Mouse (Mus musculus): ENCODE data around the gene Satb2. TPM values are rescaled to one million over a fixed set of nuclear protein-coding genes. Genes with fewer than 3 reads are reported as not detected.

Satb2 gene
- polyA plus RNA-seq, 1 experiment from 2014 or later = 1.2 TPM

DNA sequence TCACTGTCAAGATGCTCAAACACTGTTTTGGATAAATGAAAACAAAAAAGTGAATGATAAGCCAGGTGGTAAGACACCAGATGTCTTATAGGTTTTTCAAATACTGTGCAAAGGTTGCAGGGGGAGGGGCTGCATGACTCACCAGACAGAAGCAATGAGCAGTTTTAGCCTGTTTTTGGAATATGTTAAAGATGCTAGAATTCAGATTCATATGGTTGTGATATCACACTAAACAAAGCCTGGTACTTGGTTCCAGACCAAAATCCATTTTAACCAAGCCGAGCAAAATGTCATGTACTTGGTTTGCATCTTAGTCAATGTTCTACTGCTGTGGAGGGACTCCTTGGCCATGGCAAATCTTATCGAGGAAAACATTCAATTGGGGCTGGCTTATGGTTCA is 227.8 kb downstream of the Satb2 start:
- no peak for DNase-seq (ENCODE audit: low spot score, missing footprints)
- 84% methylated on average over 2 of the region's 2 CpGs for WGBS
- ATAC-seq (ENCODE audit: low FRiP score) = no peak

DNA sequence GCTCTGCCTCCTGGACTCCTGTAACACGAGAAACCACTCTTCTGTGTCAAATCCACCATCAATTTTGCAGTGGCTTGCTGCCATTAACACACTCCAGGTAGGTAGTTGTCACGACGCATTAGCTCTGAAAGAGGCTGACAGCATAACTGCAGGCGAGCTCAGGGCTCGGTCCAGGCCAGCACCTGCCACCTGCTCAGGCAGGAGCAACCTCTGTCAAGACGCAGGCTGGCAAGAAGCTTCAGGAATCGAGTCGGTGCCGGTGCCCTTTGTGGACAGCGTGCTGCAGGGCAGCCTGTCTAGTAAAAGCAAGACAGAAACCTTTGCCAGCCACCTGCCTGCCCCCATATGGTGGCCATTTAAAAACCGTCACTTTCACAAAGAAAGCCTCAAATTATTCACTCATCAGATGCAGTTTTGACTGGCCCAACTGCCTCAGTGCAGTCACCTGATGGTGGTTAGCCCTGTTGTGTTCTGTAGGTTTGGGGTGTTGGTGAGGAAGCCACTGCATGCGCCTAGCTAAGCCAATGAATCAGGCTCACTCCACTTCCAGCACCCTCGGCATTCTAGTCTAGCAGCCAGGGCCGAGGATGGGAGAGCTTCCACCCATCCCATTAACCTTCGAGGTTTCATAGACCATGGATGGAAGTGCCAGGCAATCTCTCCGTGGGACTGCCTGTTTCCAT is 228.7 kb downstream of the Satb2 start:
- Histone ChIP-seq H3K27ac (ENCODE audit: low read depth, low read length) (no peak overlapping the region), H3K4me2 (no peak overlapping the region), H3K27me3 (ENCODE audit: control insufficient read depth, insufficient read depth, low read length) (no peaks in the 10 kb centered on the region), H3K9me3 (ENCODE audit: control insufficient read depth, low read length) (no peaks in the 10 kb centered on the region), H3K36me3 (ENCODE audit: control insufficient read depth, insufficient read depth, low read length) (no peaks in the 10 kb centered on the region), H3K4me3 (ENCODE audit: low read depth, low read length) (no peak overlapping the region), H3K9ac (ENCODE audit: low read length) (no peak overlapping the region), H3K4me1 (ENCODE audit: control insufficient read depth, insufficient read depth, low read length) (no peaks in the 10 kb centered on the region)
- DNase-seq (ENCODE audit: low spot score, missing footprints) (no peak), ATAC-seq (ENCODE audit: low FRiP score) (no peak)
- 86% methylated on average over 16 of the region's 16 CpGs for WGBS

More for the DNA sequence above, 227.8 kb downstream of the Satb2 start:
- no peak overlapping the region for H3K4me3 ChIP-seq (ENCODE audit: low read depth, low read length)
- H3K9ac ChIP-seq (ENCODE audit: low read length) = no peak overlapping the region
- H3K27ac ChIP-seq (ENCODE audit: low read depth, low read length) = no peak overlapping the region
- no peaks in the 10 kb centered on the region for H3K9me3 ChIP-seq (ENCODE audit: control insufficient read depth, low read length)
- H3K27me3 ChIP-seq (ENCODE audit: control insufficient read depth, insufficient read depth, low read length) = no peaks in the 10 kb centered on the region
- H3K4me2 ChIP-seq = no peak overlapping the region
- H3K4me1 ChIP-seq (ENCODE audit: control insufficient read depth, insufficient read depth, low read length) = no peaks in the 10 kb centered on the region
- H3K36me3 ChIP-seq (ENCODE audit: control insufficient read depth, insufficient read depth, low read length) = no peaks in the 10 kb centered on the region

DNA sequence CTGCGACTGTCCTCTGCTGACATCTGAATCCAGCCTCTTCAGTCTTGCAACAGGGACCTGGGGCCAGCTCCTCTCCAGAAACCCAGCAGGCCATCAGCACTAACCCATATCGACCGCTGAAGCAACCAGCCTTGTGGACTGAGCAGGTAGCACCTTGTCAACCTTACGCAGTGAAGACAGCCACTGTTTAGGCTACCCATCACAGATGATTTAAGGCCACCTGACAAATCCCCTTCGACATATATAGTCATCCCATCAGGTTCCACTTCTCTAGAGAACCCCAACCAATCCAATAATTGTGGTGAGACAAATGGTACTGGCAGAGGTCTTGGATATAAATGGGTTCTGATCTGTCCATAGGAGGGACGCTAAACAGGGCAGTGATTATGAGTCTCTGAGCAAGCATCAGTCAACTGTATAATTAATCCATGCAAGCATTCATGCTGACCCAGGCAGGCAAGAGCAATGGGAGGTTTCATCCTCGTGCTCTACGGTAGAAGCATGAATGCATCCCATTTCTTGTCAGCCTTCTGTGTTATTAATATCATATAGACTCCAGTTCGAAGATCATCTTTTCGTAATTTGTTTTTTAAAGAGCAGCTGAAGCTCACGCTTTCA is 229.5 kb downstream of the Satb2 start:
- no peak for ATAC-seq (ENCODE audit: low FRiP score)
- Histone ChIP-seq H3K27ac (ENCODE audit: low read depth, low read length) (no peak overlapping the region), H3K4me1 (ENCODE audit: control insufficient read depth, insufficient read depth, low read length) (no peaks in the 10 kb centered on the region), H3K9ac (ENCODE audit: low read length) (no peak overlapping the region), H3K9me3 (ENCODE audit: control insufficient read depth, low read length) (no peaks in the 10 kb centered on the region), H3K4me3 (ENCODE audit: low read depth, low read length) (no peak overlapping the region), H3K27me3 (ENCODE audit: control insufficient read depth, insufficient read depth, low read length) (no peaks in the 10 kb centered on the region), H3K36me3 (ENCODE audit: control insufficient read depth, insufficient read depth, low read length) (no peaks in the 10 kb centered on the region), H3K4me2 (no peak overlapping the region)
- 84% methylated on average over 11 of the region's 11 CpGs for WGBS
- no peak for DNase-seq (ENCODE audit: low spot score, missing footprints)

Small RNA genes lying within 50 kb of the gene (microRNA-seq; reads per million reads assigned to microRNA genes)
- gene Gm23943 = not detected

Measured in midbrain, embryonic 11.5 days (tissue).